Mouse (Mus musculus): ENCODE data around the gene Vamp2. TPM values are rescaled to one million over a fixed set of nuclear protein-coding genes. Genes with fewer than 3 reads are reported as not detected.

Vamp2 gene
- total RNA-seq, 1 experiment: 7.1 TPM

DNA sequence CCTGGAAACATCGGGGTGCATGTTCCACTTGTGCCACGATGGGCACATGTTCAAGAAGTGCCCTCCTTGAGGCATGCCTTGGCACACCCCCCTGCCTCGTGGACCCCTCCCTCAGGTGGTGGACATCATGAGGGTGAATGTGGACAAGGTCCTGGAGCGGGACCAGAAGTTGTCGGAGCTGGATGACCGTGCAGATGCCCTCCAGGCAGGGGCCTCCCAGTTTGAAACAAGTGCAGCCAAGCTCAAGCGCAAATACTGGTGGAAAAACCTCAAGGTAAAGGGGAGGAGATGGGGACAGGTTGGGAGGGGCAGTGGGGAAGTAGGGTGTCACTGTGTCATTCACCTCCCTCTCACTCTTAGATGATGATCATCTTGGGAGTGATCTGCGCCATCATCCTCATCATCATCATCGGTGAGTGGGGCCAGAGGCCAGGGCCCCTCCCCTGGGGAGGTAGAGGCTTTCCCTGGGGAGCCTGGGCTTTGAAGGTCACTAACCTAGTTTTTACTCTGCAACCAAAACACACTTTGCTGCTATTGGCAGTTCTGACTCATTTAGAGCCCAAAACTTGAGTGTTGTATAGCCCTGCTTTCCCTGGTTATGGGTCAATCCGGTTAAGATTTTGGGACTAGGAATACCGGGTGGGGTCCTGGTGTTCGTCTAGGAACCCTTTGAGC is 1.5 kb downstream of the Vamp2 start:
- peak overlapping the region; percentile 83 to 99 for H3K4me3 ChIP-seq (ENCODE audit: insufficient read depth in 1 of 2, low read depth in 1 of 2, low read length in 2 of 2, poor library complexity in 1 of 2, severe bottlenecking in 1 of 2)
- TF ChIP-seq ZC3H11A (IDR thresholded peaks at IDR 0.05; ENCODE audit: borderline replicate concordance, low read depth, low read length) (no peak), HCFC1 (IDR thresholded peaks at IDR 0.05; ENCODE audit: borderline replicate concordance, insufficient read depth, low read length) (no peak), ZNF384 (IDR thresholded peaks at IDR 0.05; ENCODE audit: low read depth, low read length) (no peak), CHD2 (IDR thresholded peaks at IDR 0.05; ENCODE audit: low read depth, low read length) (no peak), MAFK (IDR thresholded peaks at IDR 0.05; ENCODE audit: insufficient read depth, low read depth, low read length) (no peak)
- H3K4me1 ChIP-seq (ENCODE audit: control insufficient read depth in 2 of 2, insufficient read depth in 2 of 2, low read length in 2 of 2, poor library complexity in 1 of 2): peaks cover 0 to 26% of the 10 kb centered on the region in 2 experiments; a peak in 3 of 4 replicates
- H3K36me3 ChIP-seq (ENCODE audit: control insufficient read depth, insufficient read depth, low read length, poor library complexity, severe bottlenecking): peaks cover 7% of the 10 kb centered on the region; the same call in 1 of the 2 replicates
- H3K27ac ChIP-seq (ENCODE audit: insufficient read depth, low read depth, low read length, poor library complexity, severe bottlenecking): no peak overlapping the region
- peak overlapping the region; percentile 89 for H3K9ac ChIP-seq (ENCODE audit: insufficient read depth, low read depth, low read length, poor library complexity, severe bottlenecking)
- in situ Hi-C loops (cut with MboI; ENCODE audit: low sequenced_read_pairs in 2 of 2, unreplicated experiment in 2 of 2): no loop called here
- no peaks in the 10 kb centered on the region for H3K9me3 ChIP-seq (ENCODE audit: control insufficient read depth, insufficient read depth, low read depth, low read length)
- DNase-seq (ENCODE audit: low read depth, low spot score): no peak

DNA sequence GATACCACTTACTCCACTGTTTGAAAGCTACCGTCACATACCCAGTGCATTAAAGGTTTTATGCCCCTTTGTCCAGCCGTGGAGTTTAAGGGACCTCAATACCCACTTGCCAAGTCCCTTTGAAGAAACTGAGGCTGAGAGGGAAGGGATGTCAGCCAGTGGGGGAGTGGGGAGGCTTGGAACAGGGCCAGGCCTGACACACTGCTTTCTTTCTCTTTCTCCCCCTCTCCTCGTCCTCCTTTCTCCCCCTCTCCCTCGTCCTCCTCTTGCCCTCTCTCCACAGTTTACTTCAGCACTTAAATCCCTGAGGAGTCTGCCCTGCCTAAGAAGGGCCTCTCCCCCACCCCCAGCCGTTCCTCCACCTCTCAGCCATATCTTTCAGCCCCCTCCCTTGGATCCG is 2.1 kb downstream of the Vamp2 start:
- Histone ChIP-seq H3K27ac (ENCODE audit: insufficient read depth, low read depth, low read length, poor library complexity, severe bottlenecking) (no peak overlapping the region), H3K9me3 (ENCODE audit: control insufficient read depth, insufficient read depth, low read depth, low read length) (no peaks in the 10 kb centered on the region), H3K36me3 (ENCODE audit: control insufficient read depth, insufficient read depth, low read length, poor library complexity, severe bottlenecking) (peaks cover 7% of the 10 kb centered on the region; the same call in 1 of the 2 replicates), H3K4me1 (ENCODE audit: control insufficient read depth in 2 of 2, insufficient read depth in 2 of 2, low read length in 2 of 2, poor library complexity in 1 of 2) (peaks cover 0 to 26% of the 10 kb centered on the region in 2 experiments; a peak in 3 of 4 replicates), H3K4me3 (ENCODE audit: insufficient read depth in 1 of 2, low read depth in 1 of 2, low read length in 2 of 2, poor library complexity in 1 of 2, severe bottlenecking in 1 of 2) (no peak overlapping the region), H3K9ac (ENCODE audit: insufficient read depth, low read depth, low read length, poor library complexity, severe bottlenecking) (no peak overlapping the region)
- in situ Hi-C loops (cut with MboI; ENCODE audit: low sequenced_read_pairs in 2 of 2, unreplicated experiment in 2 of 2): no loop called here
- DNase-seq (ENCODE audit: low read depth, low spot score): no peak
- TF ChIP-seq CHD2 (IDR thresholded peaks at IDR 0.05; ENCODE audit: low read depth, low read length) (no peak), MAFK (IDR thresholded peaks at IDR 0.05; ENCODE audit: insufficient read depth, low read depth, low read length) (no peak), ZNF384 (IDR thresholded peaks at IDR 0.05; ENCODE audit: low read depth, low read length) (no peak), HCFC1 (IDR thresholded peaks at IDR 0.05; ENCODE audit: borderline replicate concordance, insufficient read depth, low read length) (no peak), ZC3H11A (IDR thresholded peaks at IDR 0.05; ENCODE audit: borderline replicate concordance, low read depth, low read length) (no peak)

DNA sequence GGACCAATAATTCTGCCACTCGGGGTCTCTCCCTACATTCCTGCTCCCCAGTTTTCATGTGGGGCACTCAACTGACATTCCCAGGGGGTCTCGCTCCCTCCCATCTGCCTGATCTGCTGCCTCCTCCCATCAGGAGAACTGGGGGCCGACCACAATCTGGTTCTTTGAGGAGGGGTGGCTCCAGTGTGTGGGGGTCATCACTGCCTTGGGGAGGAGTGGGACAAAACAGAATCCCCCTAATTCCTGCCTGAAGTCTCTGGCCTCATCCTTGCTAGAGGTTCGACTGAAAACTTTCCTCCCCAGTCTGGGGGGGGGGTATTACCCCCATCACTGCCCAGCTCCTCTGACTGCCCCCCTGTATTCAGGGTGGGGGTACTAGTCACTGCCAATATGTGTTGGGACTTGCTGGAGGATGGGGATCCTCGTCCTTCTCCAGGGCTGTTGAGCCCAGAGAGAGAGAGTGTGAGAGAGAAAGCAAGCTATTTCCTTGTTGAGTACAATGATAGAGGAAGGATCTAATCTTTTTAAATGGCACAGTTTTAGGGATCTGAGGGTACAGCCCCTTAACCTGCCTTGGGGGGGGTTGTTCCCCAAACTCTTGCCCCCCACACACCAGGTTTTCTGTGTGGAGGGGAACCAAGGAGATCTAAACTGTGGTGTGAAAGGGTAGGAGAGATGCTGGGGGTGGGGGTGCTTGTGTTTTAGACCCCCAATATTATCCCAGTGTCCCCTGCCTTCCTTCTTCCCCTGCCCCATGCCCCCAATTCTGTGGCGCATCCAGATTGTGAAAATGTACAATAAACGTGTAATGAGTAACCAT is 3.5 kb downstream of the Vamp2 start:
- Histone ChIP-seq H3K4me3 (ENCODE audit: insufficient read depth in 1 of 2, low read depth in 1 of 2, low read length in 2 of 2, poor library complexity in 1 of 2, severe bottlenecking in 1 of 2) (no peak overlapping the region), H3K4me1 (ENCODE audit: control insufficient read depth in 2 of 2, insufficient read depth in 2 of 2, low read length in 2 of 2, poor library complexity in 1 of 2) (peaks cover 0 to 21% of the 10 kb centered on the region in 2 experiments; a peak in 3 of 4 replicates), H3K9me3 (ENCODE audit: control insufficient read depth, insufficient read depth, low read depth, low read length) (no peaks in the 10 kb centered on the region), H3K36me3 (ENCODE audit: control insufficient read depth, insufficient read depth, low read length, poor library complexity, severe bottlenecking) (peaks cover 7% of the 10 kb centered on the region; the same call in 1 of the 2 replicates), H3K27ac (ENCODE audit: insufficient read depth, low read depth, low read length, poor library complexity, severe bottlenecking) (no peak overlapping the region), H3K9ac (ENCODE audit: insufficient read depth, low read depth, low read length, poor library complexity, severe bottlenecking) (no peak overlapping the region)
- TF ChIP-seq CHD2 (IDR thresholded peaks at IDR 0.05; ENCODE audit: low read depth, low read length) (no peak), MAFK (IDR thresholded peaks at IDR 0.05; ENCODE audit: insufficient read depth, low read depth, low read length) (no peak), HCFC1 (IDR thresholded peaks at IDR 0.05; ENCODE audit: borderline replicate concordance, insufficient read depth, low read length) (no peak), ZNF384 (IDR thresholded peaks at IDR 0.05; ENCODE audit: low read depth, low read length) (no peak), ZC3H11A (IDR thresholded peaks at IDR 0.05; ENCODE audit: borderline replicate concordance, low read depth, low read length) (no peak)
- DNase-seq (ENCODE audit: low read depth, low spot score): no peak
- in situ Hi-C loops (cut with MboI; ENCODE audit: low sequenced_read_pairs in 2 of 2, unreplicated experiment in 2 of 2): no loop called here

DNA sequence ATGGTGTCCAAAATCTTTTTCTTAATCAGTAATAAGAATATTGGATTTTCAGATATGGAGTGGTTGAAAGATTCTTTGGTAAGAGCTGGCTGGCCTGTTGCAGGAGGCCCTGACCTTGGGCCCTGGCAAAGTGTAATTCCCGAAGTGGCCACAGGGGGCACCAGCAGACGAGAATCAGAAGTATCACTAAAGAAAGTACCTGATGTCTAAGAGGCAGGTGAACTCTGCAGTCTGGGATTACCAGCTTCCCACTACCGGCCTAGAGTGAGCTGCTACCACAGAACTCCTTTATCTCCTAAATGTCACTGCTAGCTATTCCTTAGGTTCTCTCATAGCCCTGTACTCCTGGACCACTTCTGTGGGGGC is 4.1 kb downstream of the Vamp2 start:
- Histone ChIP-seq H3K36me3 (ENCODE audit: control insufficient read depth, insufficient read depth, low read length, poor library complexity, severe bottlenecking) (peaks cover 7% of the 10 kb centered on the region; the same call in 1 of the 2 replicates), H3K4me1 (ENCODE audit: control insufficient read depth in 2 of 2, insufficient read depth in 2 of 2, low read length in 2 of 2, poor library complexity in 1 of 2) (peaks cover 3 to 20% of the 10 kb centered on the region in 2 experiments; a peak in 3 of 4 replicates), H3K9ac (ENCODE audit: insufficient read depth, low read depth, low read length, poor library complexity, severe bottlenecking) (no peak overlapping the region), H3K9me3 (ENCODE audit: control insufficient read depth, insufficient read depth, low read depth, low read length) (no peaks in the 10 kb centered on the region), H3K4me3 (ENCODE audit: insufficient read depth in 1 of 2, low read depth in 1 of 2, low read length in 2 of 2, poor library complexity in 1 of 2, severe bottlenecking in 1 of 2) (no peak overlapping the region), H3K27ac (ENCODE audit: insufficient read depth, low read depth, low read length, poor library complexity, severe bottlenecking) (no peak overlapping the region)
- no peak for TF ChIP-seq ZC3H11A (IDR thresholded peaks at IDR 0.05; ENCODE audit: borderline replicate concordance, low read depth, low read length)
- TF ChIP-seq MAFK (IDR thresholded peaks at IDR 0.05; ENCODE audit: insufficient read depth, low read depth, low read length): no peak
- in situ Hi-C loops (cut with MboI; ENCODE audit: low sequenced_read_pairs in 2 of 2, unreplicated experiment in 2 of 2): no loop called here
- peak; percentile 80 for DNase-seq (ENCODE audit: low read depth, low spot score)
